Mouse (Mus musculus): ENCODE measurements around the gene Tmem108. TPM values are rescaled to one million over a fixed set of nuclear protein-coding genes. Genes with fewer than 3 reads are reported as not detected.

Gene Tmem108
- polyA plus RNA-seq, 1 experiment, result 0.01 TPM

DNA sequence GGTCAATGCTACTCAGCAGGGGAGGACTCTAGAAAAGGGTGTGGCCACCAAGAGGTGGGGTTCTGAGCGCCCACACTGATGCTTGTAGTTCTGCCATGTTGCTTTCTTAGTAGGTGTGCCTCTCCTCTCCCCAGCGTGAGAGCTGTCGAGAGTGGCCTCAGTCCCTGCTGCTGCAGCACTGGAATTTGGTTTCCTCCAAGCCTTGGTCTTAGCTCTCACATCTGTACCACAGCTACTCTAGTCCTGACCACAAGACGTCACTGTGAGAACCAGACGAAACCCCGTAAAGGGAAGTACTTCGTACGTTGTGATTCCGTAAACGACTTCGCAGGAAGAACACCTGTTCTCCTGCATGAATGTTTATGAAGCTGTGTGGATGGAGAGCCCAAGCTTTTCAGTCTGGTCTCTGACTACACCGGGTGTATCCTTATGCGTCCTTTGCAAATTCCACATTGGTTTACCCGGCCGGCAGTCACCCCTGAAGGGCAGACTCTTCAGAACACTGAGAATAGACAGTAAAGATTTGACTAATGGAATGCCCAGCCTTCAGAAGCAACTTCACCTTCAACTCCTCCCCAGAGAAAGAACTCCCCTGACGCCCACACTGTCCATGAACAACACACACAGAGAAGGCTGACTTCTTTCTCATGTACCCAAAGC lies 53.0 kb downstream of the Tmem108 start:
- TF ChIP-seq MYOG (IDR thresholded peaks at IDR 0.05; ENCODE audit: control insufficient read depth, extremely low read depth, insufficient read length) (no peak), MAX (IDR thresholded peaks at IDR 0.05) (no peak), CTCF (IDR thresholded peaks at IDR 0.05; ENCODE audit: control insufficient read depth, insufficient read depth, insufficient read length) (no peak), CEBPB (IDR thresholded peaks at IDR 0.05; ENCODE audit: low read depth) (no peak), FOSL1 (IDR thresholded peaks at IDR 0.05; ENCODE audit: insufficient read depth, low read length, poor library complexity, severe bottlenecking) (no peak), USF1 (IDR thresholded peaks at IDR 0.05; ENCODE audit: low read depth) (no peak), MYOD1 (IDR thresholded peaks at IDR 0.05; ENCODE audit: control insufficient read depth, insufficient read length, low read depth) (no peak)
- no peaks in the 10 kb centered on the region for H3K79me2 ChIP-seq (ENCODE audit: control insufficient read depth, insufficient read depth)
- no peaks in the 10 kb centered on the region for H3K79me3 ChIP-seq (ENCODE audit: low read depth)
- H3K4me3 ChIP-seq (ENCODE audit: insufficient read depth, poor library complexity, severe bottlenecking), result no peak overlapping the region
- no peak overlapping the region for H3ac ChIP-seq (ENCODE audit: control insufficient read depth, insufficient read length, low read depth)
- no peaks in the 10 kb centered on the region for H3K36me3 ChIP-seq (ENCODE audit: control insufficient read depth, insufficient read depth)
- no peaks in the 10 kb centered on the region for H3K27me3 ChIP-seq (ENCODE audit: control insufficient read depth, insufficient read depth, insufficient read length)

DNA sequence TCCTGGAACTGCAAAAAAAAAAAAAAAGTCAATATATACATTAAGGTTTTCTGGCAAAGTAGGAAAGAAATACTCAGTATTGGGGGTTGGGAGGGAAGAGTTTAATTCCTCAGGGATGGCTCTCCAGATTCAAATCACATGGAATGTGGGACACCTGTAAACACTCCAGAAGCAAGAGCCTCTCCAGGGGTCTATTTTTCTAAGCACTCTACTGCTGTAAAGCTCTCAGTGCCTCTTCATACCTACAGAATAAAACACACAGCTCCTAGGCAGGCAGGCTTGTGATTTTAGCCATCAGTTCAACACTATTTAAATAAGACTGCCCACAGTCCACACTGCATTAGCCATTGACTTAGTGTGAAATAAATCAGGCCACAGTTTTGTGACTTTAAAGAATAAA lies 53.8 kb downstream of the Tmem108 start:
- Histone ChIP-seq H3ac (ENCODE audit: control insufficient read depth, insufficient read length, low read depth) (no peak overlapping the region), H3K79me2 (ENCODE audit: control insufficient read depth, insufficient read depth) (no peaks in the 10 kb centered on the region), H3K4me3 (ENCODE audit: insufficient read depth, poor library complexity, severe bottlenecking) (no peak overlapping the region), H3K27me3 (ENCODE audit: control insufficient read depth, insufficient read depth, insufficient read length) (no peaks in the 10 kb centered on the region), H3K79me3 (ENCODE audit: low read depth) (no peaks in the 10 kb centered on the region), H3K36me3 (ENCODE audit: control insufficient read depth, insufficient read depth) (no peaks in the 10 kb centered on the region)
- no peak for TF ChIP-seq MAX (IDR thresholded peaks at IDR 0.05)
- TF ChIP-seq MYOG (IDR thresholded peaks at IDR 0.05; ENCODE audit: control insufficient read depth, extremely low read depth, insufficient read length), result no peak
- TF ChIP-seq USF1 (IDR thresholded peaks at IDR 0.05; ENCODE audit: low read depth), result no peak
- TF ChIP-seq CTCF (IDR thresholded peaks at IDR 0.05; ENCODE audit: control insufficient read depth, insufficient read depth, insufficient read length), result no peak
- TF ChIP-seq CEBPB (IDR thresholded peaks at IDR 0.05; ENCODE audit: low read depth), result no peak
- no peak for TF ChIP-seq FOSL1 (IDR thresholded peaks at IDR 0.05; ENCODE audit: insufficient read depth, low read length, poor library complexity, severe bottlenecking)
- TF ChIP-seq MYOD1 (IDR thresholded peaks at IDR 0.05; ENCODE audit: control insufficient read depth, insufficient read length, low read depth), result no peak

DNA sequence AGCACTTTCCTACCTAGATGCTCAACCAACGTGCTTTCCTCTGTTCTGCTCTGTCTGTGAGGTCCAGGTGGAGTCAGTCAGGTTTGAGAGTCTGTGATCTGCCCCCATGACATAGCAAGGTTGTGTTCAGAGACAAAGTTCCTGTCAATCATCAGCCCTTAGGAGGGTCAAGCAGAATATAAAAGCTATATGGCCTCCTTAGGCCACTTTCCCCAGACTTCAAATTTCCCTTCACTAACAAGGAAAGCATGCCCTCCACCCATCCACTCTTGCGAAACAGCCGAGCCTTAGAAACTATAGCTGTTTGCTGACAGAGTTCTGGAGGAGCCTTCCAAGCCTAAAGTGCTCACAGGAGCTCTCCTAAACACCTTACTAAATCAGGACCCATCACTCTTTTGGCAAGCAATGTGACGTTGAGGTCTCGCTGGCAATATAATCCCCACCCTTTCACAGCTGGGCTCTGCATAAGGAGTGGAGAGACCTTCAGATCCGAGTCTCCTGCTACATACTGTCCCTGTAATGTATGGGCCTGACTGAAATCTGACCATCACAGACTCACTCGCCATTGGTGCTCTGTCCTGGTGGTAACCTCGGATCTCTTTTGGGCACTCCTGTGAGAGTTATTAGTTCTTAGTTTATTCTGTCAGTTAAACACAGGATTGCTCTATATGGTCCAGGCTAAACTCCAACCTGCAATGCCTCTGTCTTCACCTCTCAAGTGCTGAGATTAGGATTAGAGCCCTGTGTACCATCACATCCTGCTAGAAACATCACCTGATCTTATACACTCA lies 54.4 kb downstream of the Tmem108 start:
- TF ChIP-seq MAX (IDR thresholded peaks at IDR 0.05) (no peak), CTCF (IDR thresholded peaks at IDR 0.05; ENCODE audit: control insufficient read depth, insufficient read depth, insufficient read length) (no peak), USF1 (IDR thresholded peaks at IDR 0.05; ENCODE audit: low read depth) (no peak), FOSL1 (IDR thresholded peaks at IDR 0.05; ENCODE audit: insufficient read depth, low read length, poor library complexity, severe bottlenecking) (no peak), MYOD1 (IDR thresholded peaks at IDR 0.05; ENCODE audit: control insufficient read depth, insufficient read length, low read depth) (no peak), MYOG (IDR thresholded peaks at IDR 0.05; ENCODE audit: control insufficient read depth, extremely low read depth, insufficient read length) (no peak), CEBPB (IDR thresholded peaks at IDR 0.05; ENCODE audit: low read depth) (no peak)
- Histone ChIP-seq H3K27me3 (ENCODE audit: control insufficient read depth, insufficient read depth, insufficient read length) (no peaks in the 10 kb centered on the region), H3K79me3 (ENCODE audit: low read depth) (no peaks in the 10 kb centered on the region), H3ac (ENCODE audit: control insufficient read depth, insufficient read length, low read depth) (no peak overlapping the region), H3K36me3 (ENCODE audit: control insufficient read depth, insufficient read depth) (no peaks in the 10 kb centered on the region), H3K4me3 (ENCODE audit: insufficient read depth, poor library complexity, severe bottlenecking) (no peak overlapping the region), H3K79me2 (ENCODE audit: control insufficient read depth, insufficient read depth) (no peaks in the 10 kb centered on the region)

GRCm38 (mm10) chr9:103705717-103706116 lies 55.9 kb downstream of the Tmem108 start:
- H3K4me3 ChIP-seq (ENCODE audit: insufficient read depth, poor library complexity, severe bottlenecking), result no peak overlapping the region
- TF ChIP-seq CTCF (IDR thresholded peaks at IDR 0.05; ENCODE audit: control insufficient read depth, insufficient read depth, insufficient read length) (no peak), USF1 (IDR thresholded peaks at IDR 0.05; ENCODE audit: low read depth) (no peak)
- H3ac ChIP-seq (ENCODE audit: control insufficient read depth, insufficient read length, low read depth), result no peak overlapping the region
- H3K36me3 ChIP-seq (ENCODE audit: control insufficient read depth, insufficient read depth), result no peaks in the 10 kb centered on the region
- H3K79me2 ChIP-seq (ENCODE audit: control insufficient read depth, insufficient read depth), result no peaks in the 10 kb centered on the region
- H3K79me3 ChIP-seq (ENCODE audit: low read depth), result no peaks in the 10 kb centered on the region
- H3K27me3 ChIP-seq (ENCODE audit: control insufficient read depth, insufficient read depth, insufficient read length), result no peaks in the 10 kb centered on the region

- TF ChIP-seq MYOD1 (IDR thresholded peaks at IDR 0.05; ENCODE audit: control insufficient read depth, insufficient read length, low read depth) (no peak), MYOG (IDR thresholded peaks at IDR 0.05; ENCODE audit: control insufficient read depth, extremely low read depth, insufficient read length) (no peak), MAX (IDR thresholded peaks at IDR 0.05) (no peak), CTCF (IDR thresholded peaks at IDR 0.05; ENCODE audit: control insufficient read depth, insufficient read depth, insufficient read length) (no peak), FOSL1 (IDR thresholded peaks at IDR 0.05; ENCODE audit: insufficient read depth, low read length, poor library complexity, severe bottlenecking) (no peak), USF1 (IDR thresholded peaks at IDR 0.05; ENCODE audit: low read depth) (no peak), CEBPB (IDR thresholded peaks at IDR 0.05; ENCODE audit: low read depth) (no peak)
- Histone ChIP-seq H3K36me3 (ENCODE audit: control insufficient read depth, insufficient read depth) (no peaks in the 10 kb centered on the region), H3K4me3 (ENCODE audit: insufficient read depth, poor library complexity, severe bottlenecking) (no peak overlapping the region), H3K79me3 (ENCODE audit: low read depth) (no peaks in the 10 kb centered on the region), H3ac (ENCODE audit: control insufficient read depth, insufficient read length, low read depth) (no peak overlapping the region), H3K79me2 (ENCODE audit: control insufficient read depth, insufficient read depth) (no peaks in the 10 kb centered on the region), H3K27me3 (ENCODE audit: control insufficient read depth, insufficient read depth, insufficient read length) (no peaks in the 10 kb centered on the region)
These were observed 58.6 kb downstream of the Tmem108 start for GRCm38 (mm10) chr9:103703014-103703413.

Data from C2C12 (cell line).